Mouse (Mus musculus) Patski (cell line): ENCODE measurements around the gene Slc2a4. TPM values are rescaled to one million over a fixed set of nuclear protein-coding genes. Genes with fewer than 3 reads are reported as not detected.

ENCODE experiments used
- ATAC-seq: fragments of 100-300 bp; one replicate; pipeline ENCODE4 v1.8.0; 2021
- CTCF ChIA-PET: fragments of 350-600 bp; sonication (Branson Sonifier 250); formaldehyde crosslinking; loops from one replicate; lab custom pipeline; 2022; ENCODE audit warnings: inconsistent platforms; lab: Charles Lee
- POLR2A ChIA-PET: fragments of 350-600 bp; sonication (Branson Sonifier 250); formaldehyde crosslinking; loops from one replicate; lab custom pipeline; 2022; ENCODE audit warnings: antibody characterized with exemption, inconsistent platforms; lab: Charles Lee
- DNase-seq: peaks from one replicate; pipeline ENCODE4 v3.0.0-alpha.2; 2011; ENCODE audit warnings: low read depth, low spot score
- H3K27me3 ChIP-seq: fragments of 371-371 bp; one replicate; pipeline ENCODE4 v1.5.1; 2021
- CTCF ChIP-seq: fragments of 100-300 bp; IDR thresholded peaks from one replicate; pipeline ENCODE4 v1.5.1; 2021
- in situ Hi-C: fragments of 300-500 bp; cut with MboI; formaldehyde crosslinking; loops from 3 replicates; pipeline ENCODE4 v1.11.1; 2018; ENCODE audit warnings: low pct_unique_long_range_greater_than_20kb, mixed read lengths
- polyA plus RNA-seq: library from polyadenylated mRNA; unstranded; gene quantifications from one replicate; pipeline ENCODE4 v1.2.3, GENCODE M21; 2021

Gene Slc2a4
- polyA plus RNA-seq, 1 experiment from 2014 or later = 0.13 TPM

DNA sequence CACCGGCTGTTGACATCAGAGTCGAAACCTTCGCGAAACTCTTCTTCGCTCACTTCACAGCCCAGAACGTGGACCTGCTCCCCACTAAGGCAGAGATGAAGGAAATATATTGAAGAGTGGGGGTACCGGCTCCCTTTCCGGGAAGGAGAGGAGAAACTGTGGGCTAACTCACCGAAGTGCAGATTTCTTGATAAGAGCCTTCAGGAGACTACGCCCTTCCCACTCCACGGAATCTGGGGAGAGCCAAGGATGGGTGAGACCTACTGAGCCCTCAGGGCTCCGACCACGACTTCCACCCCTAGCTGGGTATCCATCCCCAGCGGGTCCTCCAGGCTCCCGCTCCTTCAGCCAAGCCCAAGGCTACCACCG, 31.8 kb upstream of the Slc2a4 start:
- CTCF ChIA-PET = interaction anchor here (1.3 kb wide), 1 partner anchor 46 kb away, joined by 4 read pairs; no protein-coding TSS in a partner anchor
- ATAC-seq (no peak), DNase-seq (no peak)
- TF ChIP-seq CTCF = no peak
- in situ Hi-C loops = loop anchor here (25.0 kb wide), 2 partner anchors 568 to 893 kb away; partner anchors contain the start of genes Kdm6b, Per1 and Vamp2
- no peaks in the 10 kb centered on the region for H3K27me3 ChIP-seq
- POLR2A ChIA-PET = interaction anchor here (1.0 kb wide), 2 partner anchors 18 to 51 kb away, joined by 6 read pairs; no protein-coding TSS in a partner anchor

DNA sequence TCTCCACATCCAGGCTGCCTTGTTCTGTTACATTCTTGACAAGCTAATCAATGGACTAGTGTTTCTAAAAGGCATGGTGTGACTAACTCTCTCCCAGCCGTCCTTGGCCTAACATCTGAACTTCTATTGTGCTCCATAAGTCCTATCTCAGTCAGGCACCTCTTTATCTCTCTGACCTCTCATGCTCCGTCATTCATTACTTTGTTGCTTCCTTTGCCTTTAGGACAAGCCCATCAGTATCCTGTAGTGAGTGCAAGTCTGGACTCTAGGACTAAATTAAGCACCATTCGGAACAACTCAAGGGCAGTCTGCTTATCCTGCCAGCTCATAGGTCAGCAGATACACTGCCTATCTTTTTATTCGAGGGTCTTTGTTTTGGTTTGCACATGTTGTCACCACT, 28.3 kb upstream of the Slc2a4 start:
- TF ChIP-seq CTCF = no peak
- ChIA-PET CTCF (interaction anchor here (1.8 kb wide), 1 partner anchor 21 kb away, joined by 5 read pairs; no protein-coding TSS in a partner anchor), POLR2A (no interaction called here)
- in situ Hi-C loops = loop anchor here (25.0 kb wide), 2 partner anchors 564 to 889 kb away; partner anchors contain the start of genes Kdm6b, Per1 and Vamp2
- ATAC-seq = no peak
- no peaks in the 10 kb centered on the region for H3K27me3 ChIP-seq
- DNase-seq = no peak

DNA sequence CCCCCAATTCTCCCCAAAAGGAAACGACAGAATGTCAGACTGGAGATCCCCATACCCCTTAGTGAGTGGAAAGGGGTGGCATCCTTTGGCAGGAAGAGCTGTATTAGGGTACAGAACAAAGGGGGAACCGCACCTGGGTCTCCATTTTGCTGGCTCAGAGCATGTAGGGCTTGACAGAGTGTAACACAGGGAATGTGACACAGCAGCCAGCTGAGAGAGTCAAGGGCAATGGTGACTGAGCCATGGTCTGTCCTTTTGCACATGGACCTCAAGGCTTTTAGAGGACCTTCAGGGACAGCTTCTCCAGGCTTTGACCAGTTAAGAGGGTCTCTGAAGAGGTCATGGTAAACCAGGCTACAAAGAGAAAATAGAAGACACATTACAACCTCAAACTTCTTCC, 26.9 kb upstream of the Slc2a4 start:
- H3K27me3 ChIP-seq = no peaks in the 10 kb centered on the region
- ATAC-seq (no peak), DNase-seq (no peak)
- ChIA-PET POLR2A (no interaction called here), CTCF (interaction anchor here (1.5 to 1.8 kb wide), 2 partner anchors 19 to 26 kb away, joined by 5 read pairs; no protein-coding TSS in a partner anchor)
- TF ChIP-seq CTCF = no peak
- in situ Hi-C loops = loop anchor here (25.0 kb wide), 2 partner anchors 563 to 888 kb away; partner anchors contain the start of genes Kdm6b, Per1 and Vamp2

DNA sequence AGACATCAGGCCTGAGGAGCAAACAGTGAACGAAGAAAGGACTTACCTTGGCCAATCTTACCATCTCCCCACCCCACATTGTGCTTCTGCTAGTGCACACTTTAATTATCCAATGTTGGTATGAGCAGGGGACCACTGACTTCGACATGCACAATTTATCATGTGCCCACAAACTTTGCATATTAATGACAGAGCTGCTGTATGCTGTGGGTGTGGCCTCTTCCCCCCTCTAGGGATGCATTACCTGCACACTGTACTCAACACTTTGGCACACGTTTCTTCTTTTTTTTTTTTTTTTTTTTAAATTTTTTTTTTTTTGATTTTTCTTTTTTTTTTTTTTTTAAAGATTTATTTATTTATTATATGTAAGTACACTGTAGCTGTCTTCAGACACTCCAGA, 22.8 kb upstream of the Slc2a4 start:
- ChIA-PET CTCF (interaction anchor here (1.2 kb wide), 1 partner anchor 22 kb away, joined by 3 read pairs; the partner anchor contains the start of gene Slc2a4), POLR2A (interaction anchor here (0.6 kb wide), 1 partner anchor 98 kb away, joined by 3 read pairs; no protein-coding TSS in a partner anchor)
- no peaks in the 10 kb centered on the region for H3K27me3 ChIP-seq
- DNase-seq = no peak
- in situ Hi-C loops = no loop called here
- no peak for ATAC-seq
- no peak for TF ChIP-seq CTCF

DNA sequence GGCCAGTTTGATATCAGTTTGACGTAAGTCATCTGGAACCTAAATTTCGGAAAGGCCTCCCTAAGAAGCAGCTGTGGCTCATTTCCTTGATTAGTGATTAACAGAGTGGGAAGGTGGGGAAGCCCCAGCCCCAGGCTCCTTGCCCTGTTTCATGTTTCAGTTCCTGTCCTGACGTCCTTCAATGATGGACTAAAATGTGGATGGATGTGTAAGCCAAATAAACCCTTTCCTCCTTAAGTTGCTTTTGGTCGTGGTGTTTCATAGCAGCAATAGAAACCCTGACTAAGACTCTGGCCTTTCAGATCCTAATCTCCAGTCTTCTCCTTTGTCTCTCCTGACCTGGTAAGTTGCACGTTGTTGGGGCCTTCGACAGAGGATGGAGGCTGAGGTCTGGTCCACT, 22.2 kb upstream of the Slc2a4 start:
- TF ChIP-seq CTCF = no peak
- in situ Hi-C loops = no loop called here
- ATAC-seq (no peak), DNase-seq (no peak)
- ChIA-PET CTCF (interaction anchor here (1.2 kb wide), 1 partner anchor 22 kb away, joined by 3 read pairs; the partner anchor contains the start of gene Slc2a4), POLR2A (no interaction called here)
- H3K27me3 ChIP-seq = no peaks in the 10 kb centered on the region

DNA sequence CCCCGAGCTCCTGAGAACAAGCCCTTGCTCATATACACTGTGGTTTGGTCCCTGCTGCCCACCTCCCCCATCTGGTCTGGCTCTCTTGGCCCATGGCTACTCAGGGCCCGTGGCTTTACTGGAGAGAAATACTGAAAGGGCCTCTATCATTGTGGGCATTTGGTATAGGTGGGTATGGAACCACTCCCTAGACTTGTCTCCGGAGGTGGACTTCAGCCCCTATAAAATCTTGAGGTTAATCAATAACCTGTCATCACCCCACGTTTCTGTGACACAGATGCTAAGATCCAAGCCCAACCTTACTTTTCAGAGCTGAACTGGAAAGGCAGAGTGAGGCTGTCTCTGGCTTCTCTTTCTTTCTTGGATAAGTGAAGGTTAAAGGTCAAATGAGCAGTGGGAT, 20.8 kb upstream of the Slc2a4 start:
- in situ Hi-C loops = no loop called here
- no peak for ATAC-seq

DNA sequence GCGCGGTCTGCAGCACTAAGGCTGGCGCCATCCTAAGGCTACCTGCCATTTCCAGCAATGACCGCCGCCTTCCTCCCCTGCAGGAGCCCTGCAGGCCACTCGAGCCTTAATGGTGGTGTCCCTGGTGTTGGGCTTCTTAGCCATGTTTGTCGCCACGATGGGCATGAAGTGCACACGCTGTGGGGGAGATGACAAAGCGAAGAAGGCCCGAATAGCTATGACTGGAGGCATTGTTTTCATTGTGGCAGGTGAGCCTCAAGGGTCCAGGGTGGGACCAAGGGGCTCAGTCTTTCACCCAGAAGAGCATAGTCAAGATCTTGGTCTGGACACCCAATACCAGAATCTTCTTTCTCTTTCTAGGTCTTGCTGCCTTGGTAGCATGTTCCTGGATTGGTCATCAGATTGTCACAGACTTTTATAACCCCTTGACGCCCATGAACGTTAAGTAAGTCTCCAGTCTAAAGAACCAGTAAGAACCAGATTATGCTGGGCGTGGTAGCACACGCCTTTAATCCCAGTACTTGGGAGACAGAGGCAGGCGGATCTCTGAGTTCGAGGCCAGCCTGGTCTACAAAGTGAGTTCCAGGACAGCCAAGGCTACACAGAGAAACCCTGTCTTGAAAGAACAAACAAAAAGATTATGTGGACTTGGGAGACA, 19.0 kb upstream of the Slc2a4 start:
- peaks cover 13% of the 10 kb centered on the region for H3K27me3 ChIP-seq
- ATAC-seq = no peak
- ChIA-PET POLR2A (no interaction called here), CTCF (no interaction called here)
- DNase-seq = no peak
- no peak for TF ChIP-seq CTCF
- in situ Hi-C loops = no loop called here

More for the DNA sequence above, 20.8 kb upstream of the Slc2a4 start:
- ChIA-PET CTCF (no interaction called here), POLR2A (no interaction called here)
- no peak for DNase-seq
- H3K27me3 ChIP-seq = peaks cover 5% of the 10 kb centered on the region
- no peak for TF ChIP-seq CTCF

DNA sequence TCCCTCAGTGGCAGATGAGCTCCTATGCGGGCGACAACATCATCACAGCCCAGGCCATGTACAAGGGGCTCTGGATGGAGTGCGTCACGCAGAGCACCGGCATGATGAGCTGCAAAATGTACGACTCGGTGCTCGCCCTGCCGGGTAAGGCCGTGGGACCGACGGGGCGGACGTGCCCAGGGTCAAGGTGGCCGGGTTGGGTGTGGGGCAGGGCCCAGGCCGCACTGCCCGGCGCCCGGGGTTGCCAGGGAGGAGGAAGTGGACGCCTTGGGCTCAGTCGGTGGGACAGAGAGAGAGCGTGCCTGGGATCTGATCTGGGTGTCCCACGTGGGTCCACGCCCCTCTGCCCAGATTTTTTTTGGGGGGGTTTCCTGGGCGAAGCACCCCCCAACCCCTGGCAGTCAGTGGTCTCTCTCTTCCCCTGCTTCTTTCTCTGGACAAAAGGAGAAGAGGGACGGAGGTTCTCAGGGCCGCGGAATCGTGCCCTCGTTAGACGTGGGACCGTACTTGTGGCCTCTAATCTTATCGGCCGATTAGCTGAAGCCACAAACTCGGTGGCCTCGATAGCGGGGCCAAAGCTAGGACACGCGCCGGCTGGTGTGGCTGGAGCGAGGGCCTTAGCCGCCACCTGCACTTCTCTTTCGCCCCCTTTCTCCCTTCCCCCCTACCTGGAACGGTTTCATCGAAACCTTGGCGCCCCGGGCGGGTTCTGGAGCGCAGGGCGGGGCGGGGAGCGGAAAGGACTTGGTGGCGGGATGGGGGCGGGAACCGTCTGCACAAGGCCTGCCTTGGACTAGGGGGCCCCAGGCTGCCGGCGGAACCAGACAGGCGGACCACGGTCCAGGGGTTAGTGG, 18.2 kb upstream of the Slc2a4 start:
- no peak for TF ChIP-seq CTCF
- ChIA-PET POLR2A (no interaction called here), CTCF (no interaction called here)
- ATAC-seq = no peak
- in situ Hi-C loops = no loop called here
- H3K27me3 ChIP-seq = peaks cover 13% of the 10 kb centered on the region
- no peak for DNase-seq

DNA sequence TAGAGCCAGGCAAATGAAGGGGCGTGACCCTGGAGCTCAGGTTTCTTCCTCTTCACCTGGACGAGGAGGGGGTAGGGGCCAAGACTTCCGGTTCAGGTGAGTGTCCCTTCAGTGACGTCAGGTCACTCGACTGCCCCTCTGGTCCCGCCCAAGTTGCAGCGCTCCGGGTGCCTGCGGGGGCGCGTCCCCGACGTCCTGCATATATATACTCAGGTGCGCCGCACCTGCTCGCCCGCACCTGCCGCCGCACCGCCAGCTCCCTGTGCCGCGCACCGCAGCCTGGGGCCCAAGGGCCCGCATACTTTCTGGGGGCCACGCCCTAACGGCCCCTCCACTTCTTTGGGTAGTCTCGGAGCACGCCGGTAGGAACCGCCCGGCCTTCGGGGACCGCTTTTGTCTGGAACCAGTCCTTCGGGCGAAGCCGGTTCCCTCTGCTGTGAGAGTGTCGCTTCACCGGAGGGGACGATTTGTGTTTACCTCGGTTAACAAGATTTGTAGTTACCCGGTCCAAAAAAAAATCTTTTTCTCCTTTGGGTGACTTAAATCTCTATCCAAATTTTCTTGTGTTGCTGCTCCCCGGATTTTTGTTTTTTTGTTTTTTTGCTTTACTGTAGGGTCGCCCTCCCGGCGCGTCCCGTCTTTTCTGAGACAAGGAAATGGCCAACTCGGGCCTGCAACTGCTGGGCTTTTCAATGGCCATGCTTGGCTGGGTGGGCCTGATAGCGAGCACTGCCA, 17.4 kb upstream of the Slc2a4 start:
- TF ChIP-seq CTCF = no peak
- in situ Hi-C loops = no loop called here
- ChIA-PET CTCF (no interaction called here), POLR2A (no interaction called here)
- DNase-seq = no peak
- no peak for ATAC-seq
- H3K27me3 ChIP-seq = peaks cover 13% of the 10 kb centered on the region

DNA sequence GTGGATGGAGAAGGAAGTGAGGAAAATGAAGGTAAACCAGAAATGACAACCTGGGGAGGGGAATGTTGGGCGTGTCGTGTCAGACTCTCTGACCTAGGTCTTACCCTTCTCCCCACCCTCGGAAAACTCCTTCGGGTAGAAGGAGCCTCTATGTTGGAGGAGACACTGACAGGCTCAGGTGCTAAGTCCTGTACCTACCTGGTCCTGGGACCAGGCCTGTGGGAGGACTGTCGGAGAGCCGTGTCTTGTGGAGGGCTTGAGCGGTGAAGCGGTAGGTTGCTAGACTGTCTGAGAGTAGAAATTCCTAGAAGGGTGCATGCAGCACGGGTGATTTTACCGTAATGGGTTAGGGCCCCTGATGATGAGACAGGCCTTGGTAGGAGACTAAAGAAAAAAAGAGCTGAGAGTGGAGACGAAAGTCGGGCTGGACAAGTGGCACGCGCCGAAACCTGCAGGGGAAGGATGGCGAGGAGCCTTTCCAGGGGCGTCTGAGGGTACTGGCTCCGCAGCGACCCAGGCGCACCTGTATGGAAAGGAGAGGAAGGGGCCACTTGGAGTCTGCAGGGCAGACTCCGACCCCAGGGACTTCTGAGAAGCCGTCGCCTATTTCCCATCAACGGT, 16.8 kb upstream of the Slc2a4 start, which contains the start of gene Cldn7:
Gene Cldn7, plus strand, starts transcription at position 130 of the 621 bp plus-strand sequence.
- ChIA-PET POLR2A (no interaction called here), CTCF (no interaction called here)
- no peak for TF ChIP-seq CTCF
- ATAC-seq (no peak), DNase-seq (no peak)
- in situ Hi-C loops = no loop called here
- peaks cover 17% of the 10 kb centered on the region for H3K27me3 ChIP-seq
